Comparison of ENCODE assay signal across 18 mouse cellular contexts in the genomic region with DNA sequence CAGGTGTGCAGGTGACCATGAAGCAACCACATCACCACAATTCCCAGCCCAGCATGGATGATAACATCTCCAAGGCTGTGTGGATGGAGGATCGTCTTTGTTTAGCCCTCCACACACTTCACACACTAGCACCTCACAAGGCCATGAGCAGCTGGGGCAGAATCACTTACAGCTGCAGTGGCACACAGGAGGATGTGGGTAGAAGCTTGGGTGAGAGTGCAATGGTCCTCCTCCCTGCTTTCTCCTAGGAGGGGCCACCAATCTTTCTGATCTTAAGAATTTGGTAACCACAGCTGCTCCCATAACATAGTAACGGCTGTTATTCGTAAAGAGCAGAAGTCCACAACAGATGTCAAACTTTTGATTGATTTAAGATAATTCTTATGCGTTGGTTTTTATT. TPM values are rescaled to one million over a fixed set of nuclear protein-coding genes. Genes with fewer than 3 reads are reported as not detected.
DNase-seq lines count a peak whose midpoint lies in the region; ATAC-seq and TF ChIP-seq lines count a peak whose summit lies in the region.
"Had no signal": no experiment of that assay in that cellular context is flagged by ENCODE, and none has a peak within 500 bp of the region (broad histone marks: within the 10 kb centered on the region; RNA-seq: fewer than 3 reads in every experiment).

No protein-coding gene starts in this region.

- peak; percentile 75 for DNase-seq in CD4-positive helper T cell, adult 2 months (ENCODE audit: low read depth, low spot score)
- DNase-seq in thymus, postnatal 0 days (ENCODE audit: low spot score), result peak; percentile 93
- DNase-seq in layer of hippocampus, adult 2 months (ENCODE audit: low spot score in 2 of 2), result no peak
- DNase-seq in frontal cortex, postnatal 10 days (ENCODE audit: low spot score in 2 of 2), result no peak
- no peak for DNase-seq in gastrocnemius, adult 8-10 months (ENCODE audit: low spot score in 2 of 2)
- no peak for DNase-seq in cerebellum, postnatal 10 days
- DNase-seq: cerebellum, adult 9-10 months; kidney, adult 9 months; kidney, postnatal 36 days; layer of hippocampus, postnatal 36 days; right cerebral cortex, postnatal 25 days had no signal

- no peak for TF ChIP-seq CTCF in layer of hippocampus, adult 2 months (conservative IDR thresholded peaks at IDR 0.05)

- peak; percentile 98 for ATAC-seq in activated CD4-positive, CD25-positive, alpha-beta regulatory T cell, adult 4 months
- ATAC-seq in megakaryocyte progenitor cell, adult 5-6 weeks (replicated peaks; ENCODE audit: poor library complexity), result peak; percentile 78
- ATAC-seq: liver, embryonic 12.5 days; midbrain, embryonic 15.5 days had no signal

- no peak overlapping the region for H3K4me3 ChIP-seq in layer of hippocampus, adult 2 months
- H3K4me3 ChIP-seq: forebrain, embryonic 10.5 days; heart, embryonic 15.5 days; liver, embryonic 12.5 days; lung, embryonic 15.5 days; midbrain, embryonic 15.5 days had no signal

- H3K27ac ChIP-seq in layer of hippocampus, adult 2 months, result no peak overlapping the region
- H3K27ac ChIP-seq: forebrain, embryonic 10.5 days; heart, embryonic 15.5 days; liver, embryonic 12.5 days; lung, embryonic 15.5 days; midbrain, embryonic 15.5 days had no signal

RNA-seq across cellular contexts. Expression of a gene that starts 26.6 kb away (rescaled TPM):
- polyA plus RNA-seq in activated CD4-positive, CD25-positive, alpha-beta regulatory T cell, adult 4 months (2017; shearing (Covaris generic)), result 10 to 100 TPM; 37.4 to 45.1 TPM
- 21.4 TPM in 2 replicates for total RNA-seq in megakaryocyte progenitor cell, adult 5-6 weeks (2015)
- 21.1 and 28.5 TPM in 2 replicates for total RNA-seq in megakaryocyte progenitor cell, adult 5-6 weeks (2017)
- polyA plus RNA-seq in thymus, postnatal 0 days (2015; fragmentation: Nextera tagmentation; extraction: Ambion mirVana), result 55.6 and 67.8 TPM in 2 replicates
- total RNA-seq in layer of hippocampus, adult 2 months (2021), result 10 to 100 TPM; 74.8 to 75.3 TPM
- 1 to 10 TPM; 1.2 to 3.1 (median 1.2) TPM for total RNA-seq in gastrocnemius, adult 8-10 months (2022)

Comparison
In these comparisons a context has a peak if more than half of its experiments do, and no peak if none do; other contexts are left out.
1. DNase-seq: peak in CD4-positive helper T cell, adult 2 months (single experiment) and thymus, postnatal 0 days (single experiment); none in layer of hippocampus, adult 2 months (0 of 2), frontal cortex, postnatal 10 days (0 of 2), gastrocnemius, adult 8-10 months (0 of 2) and cerebellum, postnatal 10 days (0 of 2).
2. RNA of a gene that starts 26.6 kb away (total RNA-seq): 74.8 to 75.3 TPM in layer of hippocampus, adult 2 months and 21.1 to 28.5 TPM in megakaryocyte progenitor cell, adult 5-6 weeks; 1.2 to 3.1 TPM in gastrocnemius, adult 8-10 months; every median in the first group is over 4 times any median in the second.